Mouse (Mus musculus): Measurements from ENCODE around the gene Ppm1h. TPM values are rescaled to one million over a fixed set of nuclear protein-coding genes. Genes with fewer than 3 reads are reported as not detected.
A peak's percentile ranks its signal among the peaks of the same experiment; 100 is the strongest.

Ppm1h gene
- total and polyA plus RNA-seq, 3 experiments = 6.9 to 14.9 TPM; not detected in 1

DNA sequence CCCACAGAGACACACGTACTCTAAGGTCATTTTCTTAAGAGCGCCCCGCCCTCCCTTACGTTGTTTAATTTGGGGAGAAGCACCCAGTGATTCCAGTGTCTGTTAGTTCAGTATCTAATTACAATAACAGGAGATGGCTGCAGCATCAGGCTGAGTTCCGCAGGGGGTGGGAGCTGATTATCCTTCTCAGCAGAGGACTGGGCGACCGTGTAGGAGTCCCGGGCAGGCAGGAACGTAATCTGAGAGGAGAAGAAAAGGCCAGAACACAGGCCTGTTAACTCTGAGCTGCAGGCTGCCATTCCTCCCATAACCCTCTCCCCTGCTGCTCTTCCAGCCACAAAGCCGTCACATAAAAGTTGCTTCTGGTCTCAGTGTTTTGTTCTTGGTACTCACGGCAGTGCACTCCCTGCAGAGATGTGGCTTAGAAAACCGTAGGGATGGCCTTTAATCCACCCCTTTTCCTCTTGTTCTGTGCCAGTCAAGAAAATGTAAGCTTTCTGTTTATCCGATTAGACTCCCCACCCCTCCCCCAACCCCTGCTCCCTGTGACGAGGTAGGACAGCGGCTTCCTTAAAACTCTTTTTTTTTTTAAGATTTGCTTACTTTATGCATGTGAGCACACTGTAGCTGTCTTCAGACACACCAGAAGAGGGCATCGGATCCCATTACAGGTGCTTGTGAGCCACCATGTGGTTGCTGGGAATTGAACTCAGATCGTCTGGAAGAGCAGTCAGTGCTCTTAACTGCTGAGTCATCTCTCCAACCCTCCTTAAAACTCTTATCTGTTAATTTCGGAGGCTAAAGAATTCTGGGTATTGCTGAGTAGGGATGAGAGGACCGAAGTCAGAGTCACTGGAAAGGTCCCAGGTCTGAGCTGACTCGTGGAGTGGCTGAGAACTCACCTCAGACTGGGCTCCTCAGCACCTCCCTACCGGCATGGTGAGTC, 113.7 kb downstream of the Ppm1h start (continued):
- peak; percentile 69 for TF ChIP-seq NELFE (IDR thresholded peaks at IDR 0.05; ENCODE audit: low read depth, low read length)
- TF ChIP-seq MAX (IDR thresholded peaks at IDR 0.05; ENCODE audit: low read length) = peak; percentile 33; the same call in 1 of the 2 replicates
- no peak for TF ChIP-seq CHD1 (IDR thresholded peaks at IDR 0.05; ENCODE audit: low read depth, low read length)
- peak; percentile 70 for TF ChIP-seq GATA1 (IDR thresholded peaks at IDR 0.05; ENCODE audit: low read depth, low read length)
- no peak; the same call in none of the 2 replicates for TF ChIP-seq TCF12 (IDR thresholded peaks at IDR 0.05; ENCODE audit: low read depth, low read length)
- no peak for TF ChIP-seq NRF1 (IDR thresholded peaks at IDR 0.05; ENCODE audit: insufficient read depth, low read depth, low read length, poor library complexity, severe bottlenecking)
- no peak for TF ChIP-seq ZKSCAN1 (IDR thresholded peaks at IDR 0.05; ENCODE audit: low read depth, low read length)
- TF ChIP-seq POLR2AphosphoS2 (IDR thresholded peaks at IDR 0.05; ENCODE audit: low read length) = no peak; the same call in 1 of the 2 replicates
- no peak for TF ChIP-seq UBTF (IDR thresholded peaks at IDR 0.05; ENCODE audit: borderline replicate concordance, insufficient read depth, low read depth, low read length)
- no peak; the same call in 1 of the 2 replicates for TF ChIP-seq SMC3 (IDR thresholded peaks at IDR 0.05; ENCODE audit: low read depth, low read length)
- peak; percentile 45 for TF ChIP-seq MXI1 (IDR thresholded peaks at IDR 0.05; ENCODE audit: low read depth, low read length)
- TF ChIP-seq ELF1 (IDR thresholded peaks at IDR 0.05; ENCODE audit: low read depth, low read length) = no peak
- no peak for TF ChIP-seq RAD21 (IDR thresholded peaks at IDR 0.05; ENCODE audit: low read depth, low read length)
- TF ChIP-seq USF1 (IDR thresholded peaks at IDR 0.05; ENCODE audit: low read depth, low read length) = no peak
- TF ChIP-seq CTCF (IDR thresholded peaks at IDR 0.05 in 2 of 3, conservative IDR thresholded peaks at IDR 0.05 in 1 of 3; ENCODE audit: control insufficient read depth in 1 of 3, insufficient read depth in 1 of 3, low read depth in 2 of 3, low read length in 3 of 3, poor library complexity in 1 of 3, severe bottlenecking in 1 of 3) = peak in 2 of 3 experiments; percentile 3 to 32; a peak in 2 of 6 replicates
- peak; percentile 94 for TF ChIP-seq MAFK (IDR thresholded peaks at IDR 0.05; ENCODE audit: borderline replicate concordance, low read depth, low read length)
- peak; percentile 80 for TF ChIP-seq ETS1 (IDR thresholded peaks at IDR 0.05; ENCODE audit: low read depth, low read length)
- TF ChIP-seq HCFC1 (IDR thresholded peaks at IDR 0.05; ENCODE audit: low read depth, low read length) = peak; percentile 59; the same call in 1 of the 2 replicates
- no peak for TF ChIP-seq ZC3H11A (IDR thresholded peaks at IDR 0.05; ENCODE audit: low read depth, low read length)

DNA sequence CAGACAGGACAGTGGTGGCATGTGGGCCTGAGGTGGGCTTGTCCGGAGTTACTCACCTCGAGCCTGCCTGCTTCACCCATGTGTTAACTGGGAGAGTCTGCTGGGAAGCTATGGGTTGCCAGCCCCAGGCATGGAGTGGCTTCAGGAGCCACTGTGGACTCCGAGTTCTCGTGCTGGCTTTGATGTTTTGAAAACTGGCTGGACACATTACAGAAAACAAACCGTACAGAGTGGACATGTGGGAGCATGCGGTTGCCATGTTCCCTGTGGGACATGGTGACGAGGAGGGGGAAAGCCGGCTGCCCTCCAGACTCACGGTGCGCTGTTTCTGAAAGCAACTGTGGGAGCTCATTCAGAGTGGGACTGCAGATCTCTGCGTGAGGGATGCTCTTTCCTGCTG, 114.6 kb downstream of the Ppm1h start:
- peaks cover 12% of the 10 kb centered on the region for H3K79me2 ChIP-seq (ENCODE audit: control insufficient read depth, insufficient read depth, low read length, poor library complexity)
- peak; percentile 70 for DNase-seq (ENCODE audit: low read depth, low spot score)
- no peaks in the 10 kb centered on the region for H3K27me3 ChIP-seq (ENCODE audit: control insufficient read depth in 1 of 2, insufficient read depth in 2 of 2, low read length in 2 of 2)
- TF ChIP-seq ZKSCAN1 (IDR thresholded peaks at IDR 0.05; ENCODE audit: low read depth, low read length) = no peak
- TF ChIP-seq CHD1 (IDR thresholded peaks at IDR 0.05; ENCODE audit: low read depth, low read length) = 0 out of 2 replicates have a peak, but pooled peaks have one; percentile 4
- peak; percentile 82 for TF ChIP-seq MYC (IDR thresholded peaks at IDR 0.05; ENCODE audit: low read depth, low read length)
- peak; percentile 61; the same call in 1 of the 2 replicates for TF ChIP-seq MAX (IDR thresholded peaks at IDR 0.05; ENCODE audit: low read length)
- no peaks in the 10 kb centered on the region for H3K9me3 ChIP-seq (replicated peaks; ENCODE audit: insufficient read depth, low read length)
- H3K4me3 ChIP-seq (ENCODE audit: control insufficient read depth in 1 of 2, insufficient read depth in 1 of 2, low read depth in 2 of 2, low read length in 2 of 2) = peak overlapping the region; percentile 64 to 85
- peak overlapping the region; percentile 90 for H3K9ac ChIP-seq (ENCODE audit: control insufficient read depth, low read depth, low read length, poor library complexity, severe bottlenecking)
- peak overlapping the region; percentile 87 for H3K27ac ChIP-seq (ENCODE audit: control insufficient read depth, low read depth, low read length)
- peaks cover 0 to 5% of the 10 kb centered on the region in 2 experiments; a peak in 2 of 4 replicates for H3K36me3 ChIP-seq (ENCODE audit: control insufficient read depth in 1 of 2, insufficient read depth in 2 of 2, low read length in 2 of 2)
- H3K4me1 ChIP-seq (ENCODE audit: control insufficient read depth in 1 of 2, insufficient read depth in 2 of 2, low read length in 2 of 2) = no peaks in the 10 kb centered on the region
